Mouse (Mus musculus) splenic B cell, adult 2 months (primary cell): ENCODE results near the gene Ttc28.

Source experiments
- DNase-seq: peaks from one replicate; pipeline ENCODE4 v3.0.0-alpha.2; 2011; ENCODE audit warnings: low read depth, low spot score
- H3K27me3 ChIP-seq: 2 replicates; pipeline ENCODE4 v1.6.1; 2012; ENCODE audit warnings: mild to moderate bottlenecking, low read length, moderate library complexity, mixed read lengths; ENCODE audit not compliant: control insufficient read depth, poor library complexity, insufficient read depth, severe bottlenecking
- H3K36me3 ChIP-seq: 2 replicates; pipeline ENCODE4 v1.6.1; 2012; ENCODE audit warnings: mild to moderate bottlenecking, low read length, moderate library complexity, mixed read lengths; ENCODE audit not compliant: control insufficient read depth, poor library complexity, insufficient read depth, severe bottlenecking

The Ttc28 gene

GRCm38 (mm10) chr5:111024621-111025020 is 145.0 kb downstream of the Ttc28 start:
- DNase-seq, result no peak
- H3K27me3 ChIP-seq, result no peaks in the 10 kb centered on the region
- no peaks in the 10 kb centered on the region for H3K36me3 ChIP-seq

- DNase-seq, result no peak
- H3K36me3 ChIP-seq, result no peaks in the 10 kb centered on the region
Observed at GRCm38 (mm10) chr5:111025476-111025875, 145.9 kb downstream of the Ttc28 start.

GRCm38 (mm10) chr5:111026209-111026608 is 146.6 kb downstream of the Ttc28 start:
- DNase-seq, result no peak
- Histone ChIP-seq H3K27me3 (no peaks in the 10 kb centered on the region), H3K36me3 (no peaks in the 10 kb centered on the region)

More at GRCm38 (mm10) chr5:111025476-111025875, 145.9 kb downstream of the Ttc28 start:
- H3K27me3 ChIP-seq, result no peaks in the 10 kb centered on the region

- Histone ChIP-seq H3K27me3 (no peaks in the 10 kb centered on the region), H3K36me3 (no peaks in the 10 kb centered on the region)
- no peak for DNase-seq
Observed at GRCm38 (mm10) chr5:111028340-111028739, 148.7 kb downstream of the Ttc28 start.

GRCm38 (mm10) chr5:111028952-111029351 is 149.3 kb downstream of the Ttc28 start:
- Histone ChIP-seq H3K27me3 (no peaks in the 10 kb centered on the region), H3K36me3 (no peaks in the 10 kb centered on the region)
- no peak for DNase-seq

GRCm38 (mm10) chr5:111032687-111033295 is 153.2 kb downstream of the Ttc28 start:
- no peaks in the 10 kb centered on the region for H3K27me3 ChIP-seq

GRCm38 (mm10) chr5:111033489-111033888 is 153.9 kb downstream of the Ttc28 start:
- Histone ChIP-seq H3K36me3 (no peaks in the 10 kb centered on the region), H3K27me3 (no peaks in the 10 kb centered on the region)
- no peak for DNase-seq

More at GRCm38 (mm10) chr5:111032687-111033295, 153.2 kb downstream of the Ttc28 start:
- no peaks in the 10 kb centered on the region for H3K36me3 ChIP-seq
- DNase-seq, result no peak

- Histone ChIP-seq H3K36me3 (no peaks in the 10 kb centered on the region), H3K27me3 (no peaks in the 10 kb centered on the region)
- no peak for DNase-seq
Observed at GRCm38 (mm10) chr5:111037123-111037748, 157.6 kb downstream of the Ttc28 start.

- Histone ChIP-seq H3K27me3 (no peaks in the 10 kb centered on the region), H3K36me3 (no peaks in the 10 kb centered on the region)
- no peak for DNase-seq
Observed at GRCm38 (mm10) chr5:111039771-111040170, 160.2 kb downstream of the Ttc28 start.

GRCm38 (mm10) chr5:111041952-111042351 is 162.3 kb downstream of the Ttc28 start:
- Histone ChIP-seq H3K27me3 (no peaks in the 10 kb centered on the region), H3K36me3 (no peaks in the 10 kb centered on the region)
- DNase-seq, result no peak

- DNase-seq, result no peak
- H3K27me3 ChIP-seq, result no peaks in the 10 kb centered on the region
Observed at GRCm38 (mm10) chr5:111044193-111044592, 164.6 kb downstream of the Ttc28 start.

GRCm38 (mm10) chr5:111046359-111046758 is 166.8 kb downstream of the Ttc28 start:
- H3K27me3 ChIP-seq, result no peaks in the 10 kb centered on the region
- no peaks in the 10 kb centered on the region for H3K36me3 ChIP-seq
- no peak for DNase-seq

More at GRCm38 (mm10) chr5:111044193-111044592, 164.6 kb downstream of the Ttc28 start:
- no peaks in the 10 kb centered on the region for H3K36me3 ChIP-seq

GRCm38 (mm10) chr5:111046841-111047476 is 167.4 kb downstream of the Ttc28 start:
- Histone ChIP-seq H3K27me3 (no peaks in the 10 kb centered on the region), H3K36me3 (no peaks in the 10 kb centered on the region)
- DNase-seq, result no peak

- Histone ChIP-seq H3K27me3 (no peaks in the 10 kb centered on the region), H3K36me3 (no peaks in the 10 kb centered on the region)
- DNase-seq, result no peak
Observed at GRCm38 (mm10) chr5:111048036-111048435, 168.4 kb downstream of the Ttc28 start.

GRCm38 (mm10) chr5:111049584-111049983 is 170.0 kb downstream of the Ttc28 start:
- peak; percentile 54 for DNase-seq
- H3K36me3 ChIP-seq, result no peaks in the 10 kb centered on the region

More at GRCm38 (mm10) chr5:111049584-111049983, 170.0 kb downstream of the Ttc28 start:
- no peaks in the 10 kb centered on the region for H3K27me3 ChIP-seq
